Mouse (Mus musculus): ENCODE measurements around the gene Prr14l. TPM values are rescaled to one million over a fixed set of nuclear protein-coding genes. Genes with fewer than 3 reads are reported as not detected.

Prr14l gene
- total RNA-seq (2023) = 54.5 TPM

GRCm38 (mm10) chr5:32853731-32854507 lies at the start of gene Prr14l:
Gene Prr14l, minus strand, starts transcription at chr5:32854256.

DNA sequence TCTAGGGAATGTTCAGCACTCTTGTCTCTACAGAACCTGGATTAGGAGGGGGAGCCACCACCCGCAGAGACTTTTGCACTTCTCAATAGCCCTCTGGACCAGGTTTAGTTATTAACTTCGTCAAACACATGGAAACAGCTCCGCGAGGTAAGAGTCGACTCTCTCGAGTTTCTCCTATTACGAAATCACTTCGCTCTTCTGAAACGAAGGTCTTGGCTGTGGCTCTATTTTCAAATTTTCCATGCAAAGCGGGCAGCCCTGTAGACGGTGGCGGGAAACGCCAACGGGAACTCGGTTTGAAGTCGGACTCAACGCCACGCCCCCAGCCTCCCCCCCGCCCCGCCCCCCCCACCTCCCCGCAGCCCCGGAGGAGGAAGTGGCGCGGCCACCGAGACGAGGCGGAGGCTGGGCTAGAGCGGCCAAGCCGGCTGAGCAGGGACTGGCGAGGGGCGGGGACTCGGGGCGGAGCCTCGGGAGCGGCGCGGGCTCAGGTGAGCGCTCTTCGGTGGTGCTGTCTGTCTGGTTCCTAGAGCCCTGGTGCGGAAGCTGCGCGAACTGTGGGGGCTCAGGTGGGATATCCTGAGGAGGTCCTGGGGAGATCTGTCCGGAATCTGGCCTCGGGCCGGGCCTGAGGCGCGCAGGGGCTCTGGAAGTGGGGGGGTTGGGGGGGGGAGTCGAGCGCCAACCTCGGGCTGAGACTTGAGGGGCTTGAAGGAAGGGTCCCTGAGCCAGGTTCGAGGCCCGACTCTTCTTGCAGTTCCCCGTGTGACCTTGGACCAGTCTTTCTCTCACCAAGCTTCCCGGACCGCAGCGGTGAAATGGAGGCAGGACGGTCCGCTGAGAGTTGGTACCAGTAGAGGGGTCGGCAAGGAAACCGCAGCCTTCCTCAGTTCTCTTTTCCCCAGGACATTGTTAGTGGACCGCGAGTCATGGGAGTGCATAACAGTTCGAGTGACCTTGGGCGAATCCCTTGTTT lies 9.5 kb upstream of the Prr14l start, which contains the start of gene Depdc5:
TSS of gene Depdc5 (plus strand) at position 449 of the 976 bp plus-strand sequence.

GRCm38 (mm10) chr5:32827009-32827408 lies 27.0 kb downstream of the Prr14l start, which contains the start of gene Gm20671:
Gene Gm20671, minus strand, starts transcription at chr5:32827109.

DNA sequence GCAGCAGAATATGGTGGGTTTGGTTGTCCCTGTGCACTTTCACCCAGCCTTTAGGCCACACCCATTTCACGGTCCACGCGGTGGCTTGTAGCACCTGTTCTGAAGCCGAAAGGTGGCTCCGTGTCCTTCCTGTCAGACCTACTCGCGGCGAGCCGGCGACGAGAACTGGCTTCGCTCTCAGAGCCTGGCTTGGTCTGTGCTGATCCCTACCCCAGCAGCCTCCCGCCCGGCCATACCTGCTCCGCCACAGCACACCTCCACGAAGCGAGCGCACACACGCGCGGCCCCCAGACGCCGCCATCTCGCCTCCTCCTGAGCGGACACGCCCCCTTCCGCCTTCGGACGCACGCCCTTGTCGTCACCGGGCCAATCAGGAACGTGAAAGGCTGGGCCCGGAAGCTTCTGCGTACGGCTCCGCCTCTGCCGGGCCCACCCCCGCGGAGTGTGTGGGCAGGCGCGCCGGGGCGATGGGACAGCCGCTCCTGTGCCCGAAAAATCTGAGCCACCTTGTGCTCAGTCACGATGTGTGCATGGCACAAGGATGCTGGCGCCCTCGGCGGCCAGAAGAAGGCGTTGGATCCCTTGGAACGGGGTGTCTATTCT lies 68.6 kb downstream of the Prr14l start, which contains the start of gene Pisd:
TSS of gene Pisd (minus strand) at position 334 of the 603 bp plus-strand sequence.

Other genes starting within 250 kb of the Prr14l start
- 1.3 TPM for gene Yes1, start 243.1 kb downstream of the Prr14l start, total RNA-seq (2023)
- gene Pisd, start 68.6 kb downstream of the Prr14l start, total RNA-seq (2023) = 29.9 TPM
- not detected for gene Gm20671, start 27.1 kb downstream of the Prr14l start, total RNA-seq (2023)
- gene Depdc5, start 9.4 kb upstream of the Prr14l start, total RNA-seq (2023) = 41.5 TPM
- gene Ywhah, start 164.6 kb upstream of the Prr14l start, total RNA-seq (2023) = 119 TPM
- gene Slc5a1, start 250.0 kb upstream of the Prr14l start, total RNA-seq (2023) = not detected

Measured in CD8-positive naive resting alpha-beta T cell, adult 57 days (primary cell).